Mouse (Mus musculus) MEL (cell line): ENCODE data around the gene Ntn1. TPM values are rescaled to one million over a fixed set of nuclear protein-coding genes. Genes with fewer than 3 reads are reported as not detected.

Source experiments
- DNase-seq: peaks from one replicate; pipeline ENCODE4 v3.0.0; 2011; ENCODE audit warnings: low read depth, low spot score
- H3K27ac ChIP-seq: 2 replicates; pipeline ENCODE4 v1.5.1; 2012; ENCODE audit warnings: low read depth, mild to moderate bottlenecking, control low read depth, low read length, moderate library complexity; ENCODE audit not compliant: control insufficient read depth
- H3K27me3 ChIP-seq, 2 experiments: fragments of 150-350 bp in 1 of 2; sonication (generic) in 1 of 2; 2 replicates each; pipeline ENCODE4 v1.6.1; 2012; ENCODE audit warnings: low read length in 2 of 2, mild to moderate bottlenecking in 2 of 2, improper control_type of control experiment in 1 of 2, moderate library complexity in 1 of 2; ENCODE audit not compliant: insufficient read depth in 2 of 2, control insufficient read depth in 1 of 2
- H3K36me3 ChIP-seq, 2 experiments: 2 replicates each; pipeline ENCODE4 v1.6.1; 2012 to 2014; ENCODE audit warnings: low read length in 2 of 2, improper control_type of control experiment in 1 of 2, inconsistent platforms in 1 of 2, mild to moderate bottlenecking in 1 of 2; ENCODE audit not compliant: insufficient read depth in 2 of 2, control insufficient read depth in 1 of 2
- H3K4me1 ChIP-seq, 2 experiments: fragments of 150-350 bp in 1 of 2; sonication (generic) in 1 of 2; 2 replicates each; pipeline ENCODE4 v1.6.1; 2012; ENCODE audit warnings: low read length in 2 of 2, improper control_type of control experiment in 1 of 2, mild to moderate bottlenecking in 1 of 2; ENCODE audit not compliant: insufficient read depth in 2 of 2, control insufficient read depth in 1 of 2
- H3K4me3 ChIP-seq, 2 experiments: fragments of 150-350 bp in 1 of 2; sonication (generic) in 1 of 2; 2 replicates each; pipeline ENCODE4 v1.5.1; 2012; ENCODE audit warnings: low read depth in 2 of 2, low read length in 2 of 2, mild to moderate bottlenecking in 2 of 2, moderate library complexity in 2 of 2, control low read depth in 1 of 2, improper control_type of control experiment in 1 of 2; ENCODE audit not compliant: control insufficient read depth in 1 of 2, insufficient read depth in 1 of 2
- H3K79me2 ChIP-seq: 2 replicates; pipeline ENCODE4 v1.6.1; 2012; ENCODE audit warnings: mild to moderate bottlenecking, low read length, moderate library complexity; ENCODE audit not compliant: control insufficient read depth, poor library complexity, insufficient read depth
- H3K9ac ChIP-seq: 2 replicates; pipeline ENCODE4 v1.6.1; 2012; ENCODE audit warnings: low read depth, mild to moderate bottlenecking, control low read depth, low read length, moderate library complexity; ENCODE audit not compliant: control insufficient read depth, poor library complexity, severe bottlenecking
- H3K9me3 ChIP-seq: fragments of 150-350 bp; sonication (generic); replicated peaks from 2 replicates; pipeline ENCODE4 v1.6.1; 2012; ENCODE audit warnings: mild to moderate bottlenecking, low read length, improper control_type of control experiment, moderate library complexity; ENCODE audit not compliant: insufficient read depth
- BHLHE40 ChIP-seq: IDR thresholded peaks from 2 replicates; pipeline ENCODE4 v1.6.1; 2012; ENCODE audit warnings: low read depth, mild to moderate bottlenecking, inconsistent platforms, low read length, improper control_type of control experiment, borderline replicate concordance
- CHD1 ChIP-seq: IDR thresholded peaks from 2 replicates; pipeline ENCODE4 v1.6.1; 2012; ENCODE audit warnings: low read depth, mild to moderate bottlenecking, inconsistent platforms, low read length, improper control_type of control experiment
- CTCF ChIP-seq, 3 experiments: IDR thresholded peaks in 2 of 3; conservative IDR thresholded peaks in 1 of 3; 2 replicates each; pipeline ENCODE4 v1.5.1; 2011 to 2012; ENCODE audit warnings: low read length in 3 of 3, low read depth in 2 of 3, mild to moderate bottlenecking in 2 of 3, improper control_type of control experiment in 1 of 3, inconsistent platforms in 1 of 3, mixed read lengths in 1 of 3, moderate library complexity in 1 of 3; ENCODE audit not compliant: control insufficient read depth in 1 of 3, insufficient read depth in 1 of 3, poor library complexity in 1 of 3, severe bottlenecking in 1 of 3
- E2F4 ChIP-seq: IDR thresholded peaks from 2 replicates; pipeline ENCODE4 v1.6.1; 2011; ENCODE audit warnings: low read depth, low read length, improper control_type of control experiment, borderline replicate concordance
- ELF1 ChIP-seq: IDR thresholded peaks from 2 replicates; pipeline ENCODE4 v1.6.1; 2014; ENCODE audit warnings: low read depth, mild to moderate bottlenecking, inconsistent platforms, low read length, improper control_type of control experiment, moderate library complexity
- EP300 ChIP-seq, 2 experiments: IDR thresholded peaks; 2 replicates each; pipeline ENCODE4 v1.6.1; 2011; ENCODE audit warnings: improper control_type of control experiment in 2 of 2, low read length in 2 of 2, low read depth in 1 of 2, mild to moderate bottlenecking in 1 of 2
- ETS1 ChIP-seq: IDR thresholded peaks from 2 replicates; pipeline ENCODE4 v1.6.1; 2012; ENCODE audit warnings: low read depth, mild to moderate bottlenecking, inconsistent platforms, low read length, improper control_type of control experiment, moderate library complexity
- GABPA ChIP-seq: IDR thresholded peaks from 2 replicates; pipeline ENCODE4 v1.6.1; 2012; ENCODE audit warnings: low read depth, mild to moderate bottlenecking, inconsistent platforms, low read length, improper control_type of control experiment, moderate library complexity
- HCFC1 ChIP-seq: IDR thresholded peaks from 2 replicates; pipeline ENCODE4 v1.6.1; 2012; ENCODE audit warnings: low read depth, mild to moderate bottlenecking, inconsistent platforms, low read length, improper control_type of control experiment, moderate library complexity
- JUND ChIP-seq: IDR thresholded peaks from 2 replicates; pipeline ENCODE4 v1.6.1; 2011; ENCODE audit warnings: low read depth, mild to moderate bottlenecking, improper control_type of control experiment, low read length
- KAT2A ChIP-seq: conservative IDR thresholded peaks from 2 replicates; pipeline ENCODE4 v1.6.1; 2012; ENCODE audit warnings: low read depth, low read length, improper control_type of control experiment, inconsistent platforms
- MAFK ChIP-seq: IDR thresholded peaks from 2 replicates; pipeline ENCODE4 v1.6.1; 2011; ENCODE audit warnings: low read depth, mild to moderate bottlenecking, low read length, improper control_type of control experiment, borderline replicate concordance
- MAX ChIP-seq: IDR thresholded peaks from 2 replicates; pipeline ENCODE4 v1.6.1; 2011; ENCODE audit warnings: low read length, improper control_type of control experiment
- MAZ ChIP-seq: IDR thresholded peaks from 2 replicates; pipeline ENCODE4 v1.6.1; 2012; ENCODE audit warnings: low read depth, mild to moderate bottlenecking, inconsistent platforms, low read length, improper control_type of control experiment
- MEF2A ChIP-seq: IDR thresholded peaks from 2 replicates; pipeline ENCODE4 v1.6.1; 2014; ENCODE audit warnings: low read depth, mild to moderate bottlenecking, inconsistent platforms, low read length, improper control_type of control experiment; ENCODE audit not compliant: poor library complexity, insufficient replicate concordance, severe bottlenecking; ENCODE audit errors: extremely low read depth
- MXI1 ChIP-seq: IDR thresholded peaks from 2 replicates; pipeline ENCODE4 v1.6.1; 2011; ENCODE audit warnings: mild to moderate bottlenecking, low read depth, low read length, improper control_type of control experiment
- MYB ChIP-seq: IDR thresholded peaks from 2 replicates; pipeline ENCODE4 v1.6.1; 2011; ENCODE audit warnings: mild to moderate bottlenecking, low read depth, low read length, improper control_type of control experiment
- MYC ChIP-seq: IDR thresholded peaks from 2 replicates; pipeline ENCODE4 v1.6.1; 2011; ENCODE audit warnings: low read depth, mild to moderate bottlenecking, low read length, improper control_type of control experiment, moderate library complexity
- NELFE ChIP-seq: IDR thresholded peaks from 2 replicates; pipeline ENCODE4 v1.6.1; 2011; ENCODE audit warnings: low read depth, low read length, improper control_type of control experiment
- NRF1 ChIP-seq: IDR thresholded peaks from 2 replicates; pipeline ENCODE4 v1.6.1; 2014; ENCODE audit warnings: low read depth, mild to moderate bottlenecking, inconsistent platforms, low read length, improper control_type of control experiment, moderate library complexity; ENCODE audit not compliant: poor library complexity, insufficient read depth, severe bottlenecking
- POLR2A ChIP-seq, 2 experiments: IDR thresholded peaks; 2 replicates each; pipeline ENCODE4 v1.6.1; 2011 to 2012; ENCODE audit warnings: low read length in 2 of 2, mild to moderate bottlenecking in 2 of 2, control low read depth in 1 of 2, improper control_type of control experiment in 1 of 2, low read depth in 1 of 2, moderate library complexity in 1 of 2; ENCODE audit not compliant: control insufficient read depth in 1 of 2, insufficient read depth in 1 of 2, poor library complexity in 1 of 2
- POLR2AphosphoS2 ChIP-seq: IDR thresholded peaks from 2 replicates; pipeline ENCODE4 v1.6.1; 2011; ENCODE audit warnings: low read length, improper control_type of control experiment
- POLR2AphosphoS5 ChIP-seq: IDR thresholded peaks from 2 replicates; pipeline ENCODE4 v1.6.1; 2012; ENCODE audit warnings: low read depth, borderline replicate concordance, mild to moderate bottlenecking, inconsistent platforms, low read length, moderate library complexity, mixed read lengths
- RAD21 ChIP-seq: IDR thresholded peaks from 2 replicates; pipeline ENCODE4 v1.6.1; 2011; ENCODE audit warnings: mild to moderate bottlenecking, low read depth, low read length, improper control_type of control experiment
- RCOR1 ChIP-seq: IDR thresholded peaks from 2 replicates; pipeline ENCODE4 v1.6.1; 2012; ENCODE audit warnings: low read depth, mild to moderate bottlenecking, inconsistent platforms, low read length, improper control_type of control experiment
- SIN3A ChIP-seq: IDR thresholded peaks from 2 replicates; pipeline ENCODE4 v1.6.1; 2012; ENCODE audit warnings: low read length, improper control_type of control experiment, inconsistent platforms
- SMC3 ChIP-seq: IDR thresholded peaks from 2 replicates; pipeline ENCODE4 v1.6.1; 2011; ENCODE audit warnings: low read depth, low read length, improper control_type of control experiment
- TAL1 ChIP-seq: IDR thresholded peaks from 2 replicates; pipeline ENCODE4 v1.6.1; 2012; ENCODE audit warnings: mild to moderate bottlenecking, inconsistent platforms, low read length, moderate library complexity, mixed read lengths
- TBP ChIP-seq: IDR thresholded peaks from 2 replicates; pipeline ENCODE4 v1.8.0; 2011; ENCODE audit warnings: low read depth, low read length, improper control_type of control experiment
- TCF12 ChIP-seq: IDR thresholded peaks from 2 replicates; pipeline ENCODE4 v1.6.1; 2014; ENCODE audit warnings: low read depth, mild to moderate bottlenecking, inconsistent platforms, low read length, improper control_type of control experiment, moderate library complexity
- UBTF ChIP-seq: IDR thresholded peaks from 2 replicates; pipeline ENCODE4 v1.6.1; 2012; ENCODE audit warnings: low read depth, mild to moderate bottlenecking, inconsistent platforms, low read length, improper control_type of control experiment, moderate library complexity, borderline replicate concordance; ENCODE audit not compliant: insufficient read depth
- USF1 ChIP-seq: IDR thresholded peaks from 2 replicates; pipeline ENCODE4 v1.6.1; 2014; ENCODE audit warnings: low read depth, mild to moderate bottlenecking, inconsistent platforms, low read length, improper control_type of control experiment, moderate library complexity
- USF2 ChIP-seq, 2 experiments: IDR thresholded peaks; 2 replicates each; pipeline ENCODE4 v1.6.1; 2011 to 2012; ENCODE audit warnings: improper control_type of control experiment in 2 of 2, low read length in 2 of 2, borderline replicate concordance in 1 of 2, inconsistent platforms in 1 of 2, low read depth in 1 of 2, mild to moderate bottlenecking in 1 of 2; ENCODE audit not compliant: insufficient read depth in 1 of 2
- ZKSCAN1 ChIP-seq: IDR thresholded peaks from 2 replicates; pipeline ENCODE4 v1.6.1; 2012; ENCODE audit warnings: low read depth, mild to moderate bottlenecking, inconsistent platforms, low read length, improper control_type of control experiment, moderate library complexity
- ZMIZ1 ChIP-seq: IDR thresholded peaks from 2 replicates; pipeline ENCODE4 v1.6.1; 2012; ENCODE audit warnings: low read depth, mild to moderate bottlenecking, inconsistent platforms, low read length, improper control_type of control experiment, moderate library complexity
- ZNF384 ChIP-seq: IDR thresholded peaks from 2 replicates; pipeline ENCODE4 v1.6.1; 2012; ENCODE audit warnings: low read depth, mild to moderate bottlenecking, inconsistent platforms, low read length, improper control_type of control experiment
- polyA plus RNA-seq, 2 experiments: library from polyadenylated mRNA; stranded (reverse) in 1 of 2; unstranded in 1 of 2; fragments of >175 nt in 1 of 2; fragments of >200 nt in 1 of 2; gene quantifications; 2 replicates each; pipeline versions ENCODE4 v1.2.1 to v1.2.4; 2012; ENCODE audit warnings: low replicate concordance in 2 of 2, low read depth in 1 of 2; ENCODE audit not compliant: insufficient read length in 2 of 2, insufficient read depth in 1 of 2, missing spikeins in 1 of 2
- total RNA-seq: library from RNA; depleted of rRNA; stranded (reverse); fragments of 300-350 nt; gene quantifications from 2 replicates; pipeline ENCODE4 v1.2.3, GENCODE M21; 2012

Gene Ntn1
- total and polyA plus RNA-seq, 3 experiments: not detected

GRCm38 (mm10) chr11:68431699-68432360, 31.2 kb upstream of the Ntn1 start, which contains the start of gene Pik3r5:
Gene Pik3r5 (plus strand): TSS chr11:68432121.
- Histone ChIP-seq H3K36me3 (peaks cover 0 to 3% of the 10 kb centered on the region in 2 experiments; a peak in 1 of 4 replicates), H3K79me2 (no peaks in the 10 kb centered on the region; the same call in 1 of the 2 replicates), H3K4me1 (peaks cover 3 to 15% of the 10 kb centered on the region in 2 experiments; a peak in 3 of 4 replicates), H3K4me3 (peak within 1 kb of the TSS; percentile 77 to 87), H3K27ac (peak within 1 kb of the TSS; percentile 82), H3K9ac (peak within 1 kb of the TSS; percentile 79), H3K9me3 (no peaks in the 10 kb centered on the region), H3K27me3 (no peaks in the 10 kb centered on the region)
- peak; percentile 94 for DNase-seq
- no peak for TF ChIP-seq TAL1
- TF ChIP-seq HCFC1: peak; percentile 64
- TF ChIP-seq SMC3: peak; percentile 65
- peak; percentile 53 to 89 (median 71) for TF ChIP-seq CTCF (IDR thresholded peaks at IDR 0.05 in 2 of 3, conservative IDR thresholded peaks at IDR 0.05 in 1 of 3; ENCODE audit: control insufficient read depth in 1 of 3, insufficient read depth in 1 of 3, low read depth in 2 of 3, low read length in 3 of 3, poor library complexity in 1 of 3, severe bottlenecking in 1 of 3)
- TF ChIP-seq RCOR1: no peak; the same call in 1 of the 2 replicates
- no peak for TF ChIP-seq MYC
- peak; percentile 66 for TF ChIP-seq MAZ
- no peak for TF ChIP-seq ZKSCAN1
- TF ChIP-seq POLR2A (IDR thresholded peaks at IDR 0.05; ENCODE audit: control insufficient read depth in 1 of 2, insufficient read depth in 1 of 2, low read depth in 1 of 2, low read length in 2 of 2, poor library complexity in 1 of 2): peak; percentile 55 to 57; a peak in 2 of 4 replicates
- no peak for TF ChIP-seq GABPA
- peak; percentile 34 for TF ChIP-seq RAD21
- TF ChIP-seq JUND: no peak
- no peak for TF ChIP-seq MAX
- TF ChIP-seq ELF1: peak; percentile 65; the same call in 1 of the 2 replicates
- TF ChIP-seq BHLHE40: no peak
- no peak for TF ChIP-seq ETS1
- no peak for TF ChIP-seq ZMIZ1
- no peak for TF ChIP-seq USF2 (IDR thresholded peaks at IDR 0.05; ENCODE audit: borderline replicate concordance in 1 of 2, insufficient read depth in 1 of 2, low read depth in 1 of 2, low read length in 2 of 2)
- no peak for TF ChIP-seq TBP
- no peak for TF ChIP-seq E2F4
- TF ChIP-seq UBTF: no peak
- peak in 1 of 2 experiments; percentile 15; a peak in 1 of 4 replicates for TF ChIP-seq EP300 (IDR thresholded peaks at IDR 0.05; ENCODE audit: low read depth in 1 of 2, low read length in 2 of 2)
- no peak for TF ChIP-seq ZNF384
- no peak for TF ChIP-seq MYB
- TF ChIP-seq MAFK: no peak
- peak; percentile 80 for TF ChIP-seq SIN3A
- TF ChIP-seq NELFE: peak; percentile 41; the same call in 1 of the 2 replicates
- no peak for TF ChIP-seq MEF2A
- no peak for TF ChIP-seq CHD1
- TF ChIP-seq USF1: no peak
- TF ChIP-seq MXI1: no peak; the same call in 1 of the 2 replicates
- 0 out of 2 replicates have a peak, but pooled peaks have one; percentile 2 for TF ChIP-seq TCF12
- TF ChIP-seq POLR2AphosphoS2: no peak
- no peak for TF ChIP-seq NRF1
- TF ChIP-seq POLR2AphosphoS5: no peak
- no peak for TF ChIP-seq KAT2A
